Mouse (Mus musculus) kidney, embryonic 16.5 days (tissue): Measurements from ENCODE around the gene Lhx1. TPM values are rescaled to one million over a fixed set of nuclear protein-coding genes. Genes with fewer than 3 reads are reported as not detected.

Experiments
- ATAC-seq: fragments of 200-750 bp; cut with Nextera tagmentation; 2 replicates; pipeline ENCODE4 v1.8.0; 2017; ENCODE audit warnings: moderate TSS enrichment; ENCODE audit not compliant: low FRiP score, low TSS enrichment
- H3K27ac ChIP-seq: fragments of 300-500 bp; sonication (generic); 2 replicates; pipeline ENCODE4 v1.5.1; 2014; ENCODE audit warnings: low read length
- H3K27me3 ChIP-seq: fragments of 300-500 bp; sonication (generic); 2 replicates; pipeline ENCODE4 v1.6.1; 2014; ENCODE audit warnings: low read length, control low read depth, mixed read lengths; ENCODE audit not compliant: insufficient read depth
- H3K36me3 ChIP-seq: fragments of 300-500 bp; sonication (generic); 2 replicates; pipeline ENCODE4 v1.6.1; 2014; ENCODE audit warnings: low read length, control low read depth, mixed read lengths; ENCODE audit not compliant: insufficient read depth
- H3K4me1 ChIP-seq: fragments of 300-500 bp; sonication (generic); 2 replicates; pipeline ENCODE4 v1.6.1; 2014; ENCODE audit warnings: low read length, control low read depth, mixed read lengths; ENCODE audit not compliant: insufficient read depth
- H3K4me2 ChIP-seq: fragments of 300-500 bp; sonication (generic); replicated peaks from 2 replicates; pipeline ENCODE4 v1.6.1; 2014; ENCODE audit warnings: low read depth, low read length
- H3K4me3 ChIP-seq: fragments of 300-500 bp; sonication (generic); 2 replicates; pipeline ENCODE4 v1.5.1; 2014; ENCODE audit warnings: mild to moderate bottlenecking, low read length
- H3K9ac ChIP-seq: fragments of 300-500 bp; sonication (generic); replicated peaks from 2 replicates; pipeline ENCODE4 v1.6.1; 2014; ENCODE audit warnings: low read length
- H3K9me3 ChIP-seq: fragments of 300-500 bp; sonication (generic); 2 replicates; pipeline ENCODE4 v1.6.1; 2016; ENCODE audit warnings: low read length, control low read depth
- WGBS: fragments of 180-500 bp; shearing (Covaris S2); extraction: QIAGEN DNeasy Blood & Tissue Kit; methylation state at CpG from one replicate; pipeline ENCODE4 v1.1.7; 2014; 5-methylcytosine and 5-hydroxymethylcytosine counted together
- polyA plus RNA-seq: library from polyadenylated mRNA; unstranded; fragments of >200 nt; fragmentation: Nextera tagmentation; extraction: Ambion mirVana; gene quantifications from 2 replicates; pipeline ENCODE4 v1.2.1, GENCODE M21; 2015

The Lhx1 gene
- polyA plus RNA-seq, 1 experiment from 2014 or later = 31.2 TPM

- Histone ChIP-seq H3K27ac (peak overlapping the region; percentile 4), H3K4me3 (peak overlapping the region; percentile 51), H3K9me3 (no peaks in the 10 kb centered on the region), H3K9ac (peak overlapping the region; percentile 65), H3K27me3 (peaks cover 76% of the 10 kb centered on the region), H3K36me3 (no peaks in the 10 kb centered on the region), H3K4me1 (peaks cover 23% of the 10 kb centered on the region; the same call in 1 of the 2 replicates), H3K4me2 (peak overlapping the region; percentile 53)
- no peak for ATAC-seq
- WGBS = 17% methylated on average over 3 of the region's 3 CpGs
Measured at GRCm38 (mm10) chr11:84521071-84521390, 4.3 kb downstream of the Lhx1 start.

GRCm38 (mm10) chr11:84520269-84521070 is 4.9 kb downstream of the Lhx1 start:
- Histone ChIP-seq H3K4me1 (peaks cover 18% of the 10 kb centered on the region; the same call in 1 of the 2 replicates), H3K36me3 (no peaks in the 10 kb centered on the region), H3K9me3 (no peaks in the 10 kb centered on the region), H3K9ac (peak overlapping the region; percentile 65), H3K27me3 (peaks cover 76% of the 10 kb centered on the region), H3K27ac (peak overlapping the region; percentile 4; the same call in 1 of the 2 replicates), H3K4me3 (peak overlapping the region; percentile 51), H3K4me2 (peak overlapping the region; percentile 53)
- 2% methylated on average over 31 of the region's 31 CpGs for WGBS
- no peak for ATAC-seq

- ATAC-seq = no peak
- H3K4me1 ChIP-seq = peaks cover 14% of the 10 kb centered on the region; the same call in 1 of the 2 replicates
- WGBS = 3% methylated on average over 33 of the region's 34 CpGs
- peak overlapping the region; percentile 53 for H3K4me2 ChIP-seq
- H3K4me3 ChIP-seq = peak overlapping the region; percentile 51
- no peaks in the 10 kb centered on the region for H3K9me3 ChIP-seq
- peaks cover 76% of the 10 kb centered on the region for H3K27me3 ChIP-seq
- H3K9ac ChIP-seq = peak overlapping the region; percentile 65
- H3K36me3 ChIP-seq = no peaks in the 10 kb centered on the region
- no peak overlapping the region for H3K27ac ChIP-seq
Measured at GRCm38 (mm10) chr11:84519576-84520268, 5.6 kb downstream of the Lhx1 start.

DNA sequence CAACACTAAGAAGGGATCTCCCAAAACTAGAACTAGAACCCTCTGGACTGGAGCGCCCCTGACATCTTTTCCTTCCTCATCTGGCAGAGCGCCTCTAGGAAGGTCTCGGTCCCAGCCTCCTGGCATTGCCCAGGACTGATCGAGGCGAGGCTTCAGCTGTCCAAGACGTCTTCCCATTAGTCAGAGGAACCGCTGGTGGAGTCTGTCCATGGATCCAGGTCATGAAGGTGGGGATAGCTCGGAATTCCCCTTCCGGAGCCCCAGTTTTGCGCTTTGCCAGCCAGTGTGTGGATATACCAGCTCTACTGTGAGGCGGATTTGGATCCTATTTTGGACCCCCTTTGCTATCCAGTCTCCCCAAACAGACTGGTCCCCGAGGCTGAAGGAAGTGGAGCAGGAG is 6.3 kb downstream of the Lhx1 start:
- peak overlapping the region; percentile 53 for H3K4me2 ChIP-seq
- H3K36me3 ChIP-seq = no peaks in the 10 kb centered on the region
- WGBS = 14% methylated on average over 12 of the region's 12 CpGs
- peak overlapping the region; percentile 51 for H3K4me3 ChIP-seq
- H3K4me1 ChIP-seq = peaks cover 12% of the 10 kb centered on the region
- peaks cover 76% of the 10 kb centered on the region for H3K27me3 ChIP-seq
- peak overlapping the region; percentile 65 for H3K9ac ChIP-seq
- no peak for ATAC-seq
- no peaks in the 10 kb centered on the region for H3K9me3 ChIP-seq
- no peak overlapping the region for H3K27ac ChIP-seq

DNA sequence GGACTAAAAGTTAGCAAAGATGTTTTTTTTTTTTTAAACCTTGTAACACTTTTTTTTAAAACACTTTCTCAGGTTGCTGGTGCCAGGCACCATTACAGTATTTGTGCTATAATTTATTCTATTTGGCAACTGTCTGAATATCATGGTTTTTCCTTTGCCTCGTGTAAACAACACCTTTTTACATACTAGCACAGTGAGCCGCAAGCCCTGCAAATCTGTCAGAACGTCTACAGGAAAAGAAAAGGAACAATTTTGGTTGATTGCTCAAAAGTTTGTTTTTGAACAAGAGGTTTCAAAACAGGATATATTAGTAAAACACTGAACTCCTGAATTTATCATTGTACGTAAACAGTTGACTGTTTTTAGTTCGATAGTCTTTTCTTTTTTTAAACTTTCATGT is 7.1 kb downstream of the Lhx1 start:
- Histone ChIP-seq H3K9ac (no peak overlapping the region), H3K4me1 (peaks cover 14% of the 10 kb centered on the region), H3K36me3 (no peaks in the 10 kb centered on the region), H3K4me3 (no peak overlapping the region), H3K9me3 (no peaks in the 10 kb centered on the region), H3K27ac (no peak overlapping the region), H3K27me3 (peaks cover 70% of the 10 kb centered on the region), H3K4me2 (no peak overlapping the region)
- 34% methylated on average over 5 of the region's 5 CpGs for WGBS
- no peak for ATAC-seq

- 28% methylated on average over 2 of the region's 2 CpGs for WGBS
- no peaks in the 10 kb centered on the region for H3K36me3 ChIP-seq
- H3K4me2 ChIP-seq = 0 out of 2 replicates have a peak overlapping the region, but pooled peaks have one; percentile 20
- H3K4me1 ChIP-seq = peaks cover 18% of the 10 kb centered on the region
- 0 out of 2 replicates have a peak overlapping the region, but pooled peaks have one; percentile 1 for H3K4me3 ChIP-seq
- H3K27ac ChIP-seq = no peak overlapping the region
- H3K9ac ChIP-seq = no peak overlapping the region
- ATAC-seq = no peak
- no peaks in the 10 kb centered on the region for H3K9me3 ChIP-seq
- H3K27me3 ChIP-seq = peaks cover 65% of the 10 kb centered on the region
Measured at GRCm38 (mm10) chr11:84517431-84517830, 7.9 kb downstream of the Lhx1 start.

GRCm38 (mm10) chr11:84516501-84517240 is 8.7 kb downstream of the Lhx1 start:
- peaks cover 58% of the 10 kb centered on the region for H3K27me3 ChIP-seq
- H3K9ac ChIP-seq = no peak overlapping the region
- peaks cover 23% of the 10 kb centered on the region for H3K4me1 ChIP-seq
- H3K4me3 ChIP-seq = no peak overlapping the region
- no peak overlapping the region for H3K27ac ChIP-seq
- 22% methylated on average over 14 of the region's 14 CpGs for WGBS
- H3K9me3 ChIP-seq = no peaks in the 10 kb centered on the region
- H3K4me2 ChIP-seq = no peak overlapping the region
- no peaks in the 10 kb centered on the region for H3K36me3 ChIP-seq
- ATAC-seq = no peak

DNA sequence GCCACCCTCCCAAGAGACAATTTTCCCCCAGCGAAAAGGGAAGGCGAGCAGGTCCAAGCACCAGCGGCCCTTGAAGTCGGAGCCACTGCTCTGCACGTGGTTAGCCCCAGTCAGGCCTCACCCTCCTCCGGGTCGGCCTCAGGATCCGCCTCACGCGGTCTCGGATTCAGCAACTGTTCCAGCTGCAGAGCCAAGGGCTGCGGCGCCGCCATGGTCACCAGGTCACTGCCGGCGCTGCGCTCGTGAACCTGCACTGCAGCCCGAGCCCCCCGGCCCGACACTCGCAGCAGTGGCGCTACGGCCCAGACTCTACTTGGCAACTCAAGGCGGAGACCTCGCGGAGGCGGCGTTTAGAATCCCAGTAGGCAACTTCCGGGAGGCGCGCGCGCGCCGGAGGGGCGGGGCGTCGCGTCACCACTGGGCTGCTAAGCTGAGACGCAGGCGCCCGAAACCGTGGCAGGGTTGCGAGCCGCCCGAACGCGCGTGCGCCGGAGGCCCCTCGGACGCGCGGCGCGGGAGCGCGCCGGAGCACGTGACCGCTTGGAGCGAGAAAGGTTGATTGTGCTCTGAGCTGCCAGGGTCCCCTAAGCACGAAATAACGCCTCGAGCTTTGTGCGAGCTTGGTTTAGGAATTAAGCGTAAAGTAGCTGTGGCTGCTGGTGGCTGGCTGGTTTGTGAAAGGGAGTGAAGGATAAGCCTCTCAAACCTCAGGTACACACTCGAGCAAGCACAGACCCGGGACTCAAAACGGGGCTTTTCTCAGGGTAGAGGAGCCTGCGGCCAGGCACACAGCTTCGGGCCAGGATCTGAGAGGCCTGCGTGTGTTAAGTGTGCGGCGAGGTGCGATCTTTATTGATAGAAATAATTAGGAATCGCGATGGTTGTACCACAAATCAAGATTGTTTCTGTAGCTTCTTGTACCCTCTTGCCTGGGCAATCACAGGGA is 11.9 kb downstream of the Lhx1 start, which contains the start of gene Aatf:
Aatf (minus strand) TSS at position 352 of the 946 bp plus-strand sequence.
- H3K36me3 ChIP-seq = peaks cover 11% of the 10 kb centered on the region
- peaks cover 12% of the 10 kb centered on the region for H3K4me1 ChIP-seq
- peak within 1 kb of the TSS; percentile 72 for H3K4me3 ChIP-seq
- peak within 1 kb of the TSS; percentile 78 for H3K9ac ChIP-seq
- WGBS = under 1% methylated on average over 80 of the region's 80 CpGs
- H3K4me2 ChIP-seq = peak within 1 kb of the TSS; percentile 94
- ATAC-seq = peak; percentile 99
- peaks cover 29% of the 10 kb centered on the region for H3K27me3 ChIP-seq
- H3K27ac ChIP-seq = peak within 1 kb of the TSS; percentile 95
- no peaks in the 10 kb centered on the region for H3K9me3 ChIP-seq

GRCm38 (mm10) chr11:84512031-84512430 is 13.3 kb downstream of the Lhx1 start:
- H3K4me1 ChIP-seq = peaks cover 12% of the 10 kb centered on the region
- H3K9ac ChIP-seq = no peak overlapping the region
- peak overlapping the region; percentile 94 for H3K4me2 ChIP-seq
- no peak overlapping the region for H3K4me3 ChIP-seq
- WGBS = 79% methylated on average over 1 of the region's 1 CpGs
- no peaks in the 10 kb centered on the region for H3K9me3 ChIP-seq
- peaks cover 24% of the 10 kb centered on the region for H3K27me3 ChIP-seq
- ATAC-seq = no peak
- H3K36me3 ChIP-seq = peaks cover 20% of the 10 kb centered on the region
- no peak overlapping the region for H3K27ac ChIP-seq
